Mouse (Mus musculus) spleen, adult 2 months (tissue): ENCODE data around the gene Gm5737. TPM values are rescaled to one million over a fixed set of nuclear protein-coding genes. Genes with fewer than 3 reads are reported as not detected.

Experiments
- DNase-seq, 2 experiments: peaks; one replicate each; pipeline versions ENCODE4 v3.0.0 to v3.0.0-alpha.2; 2012 to 2021; ENCODE audit warnings: low spot score in 2 of 2, low read depth in 1 of 2
- H3K27ac ChIP-seq: fragments of 200-500 bp; 2 replicates; pipeline ENCODE4 v1.5.1; 2012; ENCODE audit warnings: low read length, inconsistent platforms; ENCODE audit not compliant: insufficient read depth
- H3K27me3 ChIP-seq: fragments of 200-500 bp; 2 replicates; pipeline ENCODE4 v1.6.1; 2012; ENCODE audit warnings: mild to moderate bottlenecking, moderate library complexity, low read length, inconsistent platforms; ENCODE audit not compliant: control insufficient read depth, insufficient read depth
- H3K36me3 ChIP-seq: fragments of 200-500 bp; 2 replicates; pipeline ENCODE4 v1.6.1; 2012; ENCODE audit warnings: mild to moderate bottlenecking, low read length, inconsistent platforms; ENCODE audit not compliant: control insufficient read depth, insufficient read depth
- H3K4me1 ChIP-seq: fragments of 200-500 bp; 2 replicates; pipeline ENCODE4 v1.6.1; 2011; ENCODE audit warnings: inconsistent platforms; ENCODE audit not compliant: control insufficient read depth, insufficient read depth, insufficient read length
- H3K4me3 ChIP-seq: fragments of 200-500 bp; 2 replicates; pipeline ENCODE4 v1.5.1; 2011; ENCODE audit warnings: mild to moderate bottlenecking, inconsistent platforms; ENCODE audit not compliant: insufficient read depth, insufficient read length; ENCODE audit errors: extremely low read depth
- CTCF ChIP-seq: fragments of 200-500 bp; IDR thresholded peaks from 2 replicates; pipeline ENCODE4 v1.5.1; 2011; ENCODE audit warnings: mild to moderate bottlenecking, inconsistent platforms; ENCODE audit not compliant: insufficient read depth, insufficient read length, insufficient replicate concordance; ENCODE audit errors: extremely low read depth
- POLR2A ChIP-seq: fragments of 200-500 bp; IDR thresholded peaks from 2 replicates; pipeline ENCODE4 v1.6.1; 2011; ENCODE audit warnings: low read depth, low read length, inconsistent platforms
- WGBS: fragments of 180-500 bp; shearing (Covaris S2); methylation state at CpG from one replicate; pipeline ENCODE4 v1.1.7; 2018; 5-methylcytosine and 5-hydroxymethylcytosine counted together
- polyA plus RNA-seq: library from polyadenylated mRNA; depleted of rRNA; stranded (reverse); fragments of >200 nt; gene quantifications from 2 replicates; pipeline ENCODE4 v1.2.3, GENCODE M21; 2012

Gene Gm5737
- polyA plus RNA-seq, 1 experiment: not detected

GRCm38 (mm10) chr7:120865832-120866231 lies 53.7 kb downstream of the Gm5737 start:
- H3K36me3 ChIP-seq: no peaks in the 10 kb centered on the region
- 63% methylated on average over 4 of the region's 4 CpGs for WGBS
- H3K4me1 ChIP-seq: peaks cover 17% of the 10 kb centered on the region
- H3K4me3 ChIP-seq: no peak overlapping the region
- peak overlapping the region; percentile 38; the same call in 1 of the 2 replicates for H3K27ac ChIP-seq
- no peak for TF ChIP-seq POLR2A
- TF ChIP-seq CTCF: no peak
- H3K27me3 ChIP-seq: no peaks in the 10 kb centered on the region
- DNase-seq: no peak

- TF ChIP-seq POLR2A (no peak), CTCF (no peak)
- peaks cover 12% of the 10 kb centered on the region for H3K4me1 ChIP-seq
- no peak for DNase-seq
- H3K4me3 ChIP-seq: no peak overlapping the region
- H3K27me3 ChIP-seq: no peaks in the 10 kb centered on the region
- no peak overlapping the region for H3K27ac ChIP-seq
- no peaks in the 10 kb centered on the region for H3K36me3 ChIP-seq
- WGBS: 68% methylated on average over 2 of the region's 2 CpGs
Observed at GRCm38 (mm10) chr7:120866684-120867083, 54.5 kb downstream of the Gm5737 start.

GRCm38 (mm10) chr7:120867720-120868119 lies 55.6 kb downstream of the Gm5737 start:
- no peak for TF ChIP-seq CTCF
- no peak for TF ChIP-seq POLR2A
- WGBS: 90% methylated on average over 1 of the region's 1 CpGs

GRCm38 (mm10) chr7:120869883-120870282 lies 57.7 kb downstream of the Gm5737 start:
- H3K36me3 ChIP-seq: no peaks in the 10 kb centered on the region
- no peak for DNase-seq
- 66% methylated on average over 5 of the region's 5 CpGs for WGBS
- H3K4me1 ChIP-seq: peaks cover 6% of the 10 kb centered on the region
- no peak for TF ChIP-seq CTCF
- no peaks in the 10 kb centered on the region for H3K27me3 ChIP-seq
- no peak overlapping the region for H3K4me3 ChIP-seq
- peak overlapping the region; percentile 42; the same call in 1 of the 2 replicates for H3K27ac ChIP-seq

More at GRCm38 (mm10) chr7:120867720-120868119, 55.6 kb downstream of the Gm5737 start:
- H3K27me3 ChIP-seq: no peaks in the 10 kb centered on the region
- no peak for DNase-seq
- H3K27ac ChIP-seq: no peak overlapping the region
- peaks cover 6% of the 10 kb centered on the region for H3K4me1 ChIP-seq
- H3K36me3 ChIP-seq: no peaks in the 10 kb centered on the region
- no peak overlapping the region for H3K4me3 ChIP-seq

GRCm38 (mm10) chr7:120870431-120871008 lies 58.4 kb downstream of the Gm5737 start:
- H3K27me3 ChIP-seq: no peaks in the 10 kb centered on the region
- no peak overlapping the region for H3K27ac ChIP-seq
- DNase-seq: no peak
- no peak for TF ChIP-seq POLR2A
- no peak for TF ChIP-seq CTCF
- peaks cover 2% of the 10 kb centered on the region for H3K4me1 ChIP-seq
- no peaks in the 10 kb centered on the region for H3K36me3 ChIP-seq
- H3K4me3 ChIP-seq: no peak overlapping the region
- 85% methylated on average over 5 of the region's 5 CpGs for WGBS

- H3K27ac ChIP-seq: no peak overlapping the region
- no peak for DNase-seq
- H3K4me1 ChIP-seq: no peaks in the 10 kb centered on the region
- H3K36me3 ChIP-seq: no peaks in the 10 kb centered on the region
- no peaks in the 10 kb centered on the region for H3K27me3 ChIP-seq
- no peak for TF ChIP-seq CTCF
- no peak for TF ChIP-seq POLR2A
- no peak overlapping the region for H3K4me3 ChIP-seq
- 88% methylated on average over 12 of the region's 12 CpGs for WGBS
Observed at GRCm38 (mm10) chr7:120873083-120873482, 60.9 kb downstream of the Gm5737 start.

- H3K27ac ChIP-seq: no peak overlapping the region
- 93% methylated on average over 3 of the region's 3 CpGs for WGBS
- H3K4me1 ChIP-seq: no peaks in the 10 kb centered on the region
- no peaks in the 10 kb centered on the region for H3K27me3 ChIP-seq
- no peak for DNase-seq
- TF ChIP-seq POLR2A: no peak
- no peak for TF ChIP-seq CTCF
- H3K4me3 ChIP-seq: no peak overlapping the region
- no peaks in the 10 kb centered on the region for H3K36me3 ChIP-seq
Observed at GRCm38 (mm10) chr7:120874021-120874420, 61.9 kb downstream of the Gm5737 start.
